13 mouse cellular contexts compared by ENCODE assay signal in the genomic region with DNA sequence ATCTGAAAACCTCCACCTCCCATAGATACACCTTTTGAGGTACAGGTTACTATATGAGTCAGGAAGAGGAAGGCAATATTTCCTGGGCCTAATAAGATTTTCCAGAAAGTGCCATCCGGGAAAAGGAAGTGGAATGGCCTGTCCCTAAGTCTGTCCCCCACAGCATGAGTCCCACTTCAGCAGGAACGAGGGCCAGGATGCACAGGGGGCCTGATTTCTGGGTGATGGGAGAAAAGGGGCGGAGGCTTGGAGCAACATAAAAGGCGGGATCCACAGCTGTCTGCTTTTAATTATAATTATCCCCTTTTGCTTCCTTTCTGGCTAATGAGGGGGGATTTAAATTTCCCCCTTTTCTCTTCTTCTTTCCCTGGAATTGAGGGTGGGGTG. TPM values are rescaled to one million over a fixed set of nuclear protein-coding genes. Genes with fewer than 3 reads are reported as not detected.
A peak's percentile ranks its signal among the peaks of the same experiment; 100 is the strongest.
DNase-seq lines count a peak whose midpoint lies in the region; ATAC-seq and TF ChIP-seq lines count a peak whose summit lies in the region.
"Had no signal": no experiment of that assay in that cellular context is flagged by ENCODE, and none has a peak within 500 bp of the region (broad histone marks: within the 10 kb centered on the region; RNA-seq: fewer than 3 reads in every experiment).

No protein-coding gene starts in this region.

- ATAC-seq in midbrain, embryonic 11.5 days (ENCODE audit: low FRiP score): 0 out of 2 replicates have a peak, but pooled peaks have one; percentile 17
- ATAC-seq in hindbrain, embryonic 16.5 days: peak; percentile 9; the same call in 1 of the 2 replicates
- ATAC-seq in monocyte, adult 5-6 weeks (replicated peaks; ENCODE audit: insufficient number of reproducible peaks, low FRiP score, low TSS enrichment, poor library complexity, severe bottlenecking): no peak

- DNase-seq in cerebellum, adult 11 months: peak; percentile 19
- no peak for DNase-seq in cerebellum, adult 11-12 months
- peak; percentile 88 for DNase-seq in midbrain, embryonic 11.5 days (ENCODE audit: low spot score, missing footprints)
- DNase-seq in midbrain, embryonic 10.5 days (ENCODE audit: low spot score): no peak
- DNase-seq in thymus, postnatal 36 days: no peak
- DNase-seq: adrenal gland, adult 8-10 months had no signal

- peaks cover 43% of the 10 kb centered on the region for H3K4me1 ChIP-seq in midbrain, embryonic 11.5 days (ENCODE audit: control insufficient read depth, insufficient read depth, low read length)
- H3K4me1 ChIP-seq in midbrain, embryonic 10.5 days: peaks cover 67% of the 10 kb centered on the region
- H3K4me1 ChIP-seq in hindbrain, embryonic 16.5 days (ENCODE audit: control insufficient read depth, insufficient read depth, low read depth, low read length): peaks cover 55% of the 10 kb centered on the region
- peaks cover 53% of the 10 kb centered on the region for H3K4me1 ChIP-seq in olfactory bulb, adult 2 months (ENCODE audit: control insufficient read depth, insufficient read depth, low read length)

- WGBS in midbrain, embryonic 11.5 days: 2% methylated on average over 4 of the region's 4 CpGs
- 2% methylated on average over 4 of the region's 4 CpGs for WGBS in midbrain, embryonic 10.5 days
- WGBS in hindbrain, embryonic 16.5 days: 6% methylated on average over 4 of the region's 4 CpGs
- 24% methylated on average over 4 of the region's 4 CpGs for WGBS in olfactory bulb, adult 2 months

- no peak overlapping the region for H3K4me3 ChIP-seq in midbrain, embryonic 11.5 days (ENCODE audit: low read depth, low read length)
- no peak overlapping the region; the same call in 1 of the 2 replicates for H3K4me3 ChIP-seq in midbrain, embryonic 10.5 days
- H3K4me3 ChIP-seq in hindbrain, embryonic 16.5 days (ENCODE audit: low read length): no peak overlapping the region
- H3K4me3 ChIP-seq in olfactory bulb, adult 2 months (ENCODE audit: insufficient read depth, low read depth, low read length): no peak overlapping the region

- TF ChIP-seq POLR2A in olfactory bulb, adult 2 months (IDR thresholded peaks at IDR 0.05; ENCODE audit: insufficient read depth, low read depth, low read length): no peak

- peaks cover 99% of the 10 kb centered on the region for H3K27me3 ChIP-seq in midbrain, embryonic 11.5 days (ENCODE audit: control insufficient read depth, insufficient read depth, low read length)
- H3K27me3 ChIP-seq in midbrain, embryonic 10.5 days (ENCODE audit: low read depth, poor library complexity, severe bottlenecking): peaks cover 100% of the 10 kb centered on the region
- no peaks in the 10 kb centered on the region; the same call in none of the 2 replicates for H3K27me3 ChIP-seq in hindbrain, embryonic 16.5 days (replicated peaks; ENCODE audit: control insufficient read depth, insufficient read depth, low read length)

- TF ChIP-seq CTCF in olfactory bulb, adult 2 months (IDR thresholded peaks at IDR 0.05; ENCODE audit: insufficient read depth, low read depth, low read length): no peak

- peak overlapping the region; percentile 89 for H3K27ac ChIP-seq in midbrain, embryonic 11.5 days (ENCODE audit: low read depth, low read length)
- H3K27ac ChIP-seq in midbrain, embryonic 10.5 days (replicated peaks): no peak overlapping the region; the same call in 1 of the 2 replicates
- H3K27ac ChIP-seq in hindbrain, embryonic 16.5 days (ENCODE audit: low read depth, low read length): peak overlapping the region; percentile 96
- peak overlapping the region; percentile 67 for H3K27ac ChIP-seq in olfactory bulb, adult 2 months (ENCODE audit: insufficient read depth, low read depth, low read length)
- H3K27ac ChIP-seq: kidney, postnatal 0 days; macrophage; stomach, postnatal 0 days had no signal

- H3K4me2 ChIP-seq in midbrain, embryonic 11.5 days: peak overlapping the region; percentile 21; the same call in 1 of the 2 replicates
- peak overlapping the region; percentile 79 for H3K4me2 ChIP-seq in hindbrain, embryonic 16.5 days (ENCODE audit: low read length)

- peak overlapping the region; percentile 45; the same call in 1 of the 2 replicates for H3K9ac ChIP-seq in midbrain, embryonic 11.5 days (ENCODE audit: low read length)
- peak overlapping the region; percentile 25 for H3K9ac ChIP-seq in hindbrain, embryonic 16.5 days (ENCODE audit: low read depth, low read length)

- no peaks in the 10 kb centered on the region for H3K36me3 ChIP-seq in midbrain, embryonic 11.5 days (ENCODE audit: control insufficient read depth, insufficient read depth, low read length)
- no peaks in the 10 kb centered on the region for H3K36me3 ChIP-seq in midbrain, embryonic 10.5 days
- no peaks in the 10 kb centered on the region for H3K36me3 ChIP-seq in hindbrain, embryonic 16.5 days (ENCODE audit: control insufficient read depth, insufficient read depth, low read length)

- H3K9me3 ChIP-seq in midbrain, embryonic 11.5 days (ENCODE audit: control insufficient read depth, low read length): no peaks in the 10 kb centered on the region
- no peaks in the 10 kb centered on the region for H3K9me3 ChIP-seq in midbrain, embryonic 10.5 days (replicated peaks)
- H3K9me3 ChIP-seq in hindbrain, embryonic 16.5 days (ENCODE audit: control insufficient read depth, low read length): no peaks in the 10 kb centered on the region

RNA-seq across cellular contexts. Expression of a gene that starts 49.3 kb away (rescaled TPM):
- polyA plus RNA-seq in midbrain, embryonic 11.5 days (2014; fragmentation: Nextera tagmentation; extraction: Ambion mirVana): 0.15 TPM in 1 of 2 replicates, not detected in the other
- not detected in 2 replicates for polyA plus RNA-seq in midbrain, embryonic 10.5 days (2016; fragmentation: Nextera tagmentation; extraction: Ambion mirVana)
- polyA plus RNA-seq in hindbrain, embryonic 16.5 days (2015; fragmentation: Nextera tagmentation; extraction: Ambion mirVana): 0.52 and 0.99 TPM in 2 replicates
- polyA plus RNA-seq in olfactory bulb, adult 2 months (2012; ENCODE audit: insufficient read depth, insufficient read length, low replicate concordance, missing spikeins): not detected in 2 replicates
- total RNA-seq in monocyte, adult 5-6 weeks (2017): not detected in 3 replicates
- total RNA-seq: heart, adult 8-10 months had no signal
- polyA plus RNA-seq: macrophage had no signal

Comparison
In these comparisons a context has a peak if more than half of its experiments do, and no peak if none do; other contexts are left out.
1. DNase-seq: peak in cerebellum, adult 11 months (single experiment) and midbrain, embryonic 11.5 days (single experiment); none in cerebellum, adult 11-12 months (single experiment), midbrain, embryonic 10.5 days (single experiment) and thymus, postnatal 36 days (0 of 2).